Mouse (Mus musculus): ENCODE measurements around the gene Trir.

DNA sequence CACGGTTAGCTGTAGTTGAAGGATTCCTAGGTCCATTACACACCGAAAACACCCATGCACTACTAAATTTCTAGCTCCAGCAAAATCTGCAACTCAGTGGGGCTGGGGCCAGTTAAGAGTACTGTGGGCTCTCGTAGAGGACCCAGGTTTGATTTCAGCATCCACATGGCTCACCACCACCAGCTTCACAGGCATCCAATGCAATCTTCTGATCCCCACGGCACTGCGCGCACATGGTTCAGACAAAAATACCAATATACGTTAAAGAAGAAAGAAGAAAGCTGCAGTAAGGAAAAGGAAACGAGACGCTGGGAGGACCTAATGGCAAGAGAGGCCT is 9.7 kb downstream of the Trir start:
- TF ChIP-seq CTCF (IDR thresholded peaks at IDR 0.05; ENCODE audit: extremely low read depth, insufficient read depth, insufficient read length, insufficient replicate concordance) = no peak
- no peak; the same call in 1 of the 2 replicates for TF ChIP-seq POLR2A (IDR thresholded peaks at IDR 0.05; ENCODE audit: low read depth, low read length)

Data from spleen, adult 2 months (tissue).